Mouse (Mus musculus) liver, postnatal 0 days (tissue): ENCODE results near the gene Ubl5.

Experiments
- CTCF ChIP-seq: sonication (generic); IDR thresholded peaks from 2 replicates; pipeline ENCODE4 v1.5.1; 2016; ENCODE audit warnings: antibody characterized with exemption, low read depth
- EP300 ChIP-seq: IDR thresholded peaks from 2 replicates; pipeline ENCODE4 v1.6.1; 2016; ENCODE audit warnings: antibody characterized with exemption, low read depth, mild to moderate bottlenecking

DNA sequence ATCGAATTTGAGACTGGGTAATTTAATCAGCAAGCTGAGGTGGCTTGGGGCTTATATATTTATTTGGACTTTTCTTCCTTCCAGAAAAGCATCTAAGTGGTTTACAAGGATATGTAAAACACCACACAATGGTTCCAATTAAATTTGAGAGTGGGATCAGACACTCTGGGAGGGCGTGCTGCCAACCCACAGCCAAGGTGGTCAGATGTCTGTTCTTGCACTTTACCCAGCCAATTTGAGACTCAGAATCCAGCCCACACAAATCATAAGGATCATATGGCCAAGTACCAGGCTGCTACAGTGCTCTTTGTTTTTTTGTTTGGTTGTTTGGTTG, 39.7 kb downstream of the Ubl5 start:
- no peak for TF ChIP-seq CTCF
- TF ChIP-seq EP300 = no peak
